Comparison of ENCODE assay signal across 14 mouse cellular contexts in genomic region chr13:19362358-19362757, GRCm38 (mm10). TPM values are rescaled to one million over a fixed set of nuclear protein-coding genes. Genes with fewer than 3 reads are reported as not detected.
A peak's percentile ranks its signal among the peaks of the same experiment; 100 is the strongest.
DNase-seq lines count a peak whose midpoint lies in the region; ATAC-seq and TF ChIP-seq lines count a peak whose summit lies in the region.
"Had no signal": no experiment of that assay in that cellular context is flagged by ENCODE, and none has a peak within 500 bp of the region (broad histone marks: within the 10 kb centered on the region; RNA-seq: fewer than 3 reads in every experiment).

No protein-coding gene starts in this region.

- TF ChIP-seq CTCF in layer of hippocampus, adult 2 months (conservative IDR thresholded peaks at IDR 0.05), result peak; percentile 68
- peak; percentile 20 for TF ChIP-seq CTCF in C2C12 (IDR thresholded peaks at IDR 0.05; ENCODE audit: control insufficient read depth, insufficient read depth, insufficient read length)
- peak; percentile 52; the same call in 1 of the 2 replicates for TF ChIP-seq CTCF in brain, embryonic 14.5 days (IDR thresholded peaks at IDR 0.05; ENCODE audit: borderline replicate concordance, extremely low read depth, insufficient read depth, insufficient read length)

- H3K27ac ChIP-seq in layer of hippocampus, adult 2 months, result no peak overlapping the region
- H3K27ac ChIP-seq: hindbrain, embryonic 14.5 days had no signal

- no peak for TF ChIP-seq POLR2A in brain, embryonic 14.5 days (IDR thresholded peaks at IDR 0.05; ENCODE audit: borderline replicate concordance, extremely low read depth, insufficient read depth, insufficient read length, poor library complexity, severe bottlenecking)

- ATAC-seq in megakaryocyte, adult 5-6 weeks (ENCODE audit: poor library complexity, severe bottlenecking), result no peak
- ATAC-seq: forebrain, embryonic 16.5 days had no signal

- peak; percentile 58 to 60 for DNase-seq in cerebellum, postnatal 10 days
- DNase-seq in cerebellum, adult 11-12 months, result no peak
- no peak for DNase-seq in layer of hippocampus, adult 2 months (ENCODE audit: low spot score in 2 of 2)
- no peak for DNase-seq in layer of hippocampus, adult 11-12 months (ENCODE audit: low spot score)
- DNase-seq in brain, embryonic 14.5 days (ENCODE audit: low read depth), result peak; percentile 45
- no peak for DNase-seq in spleen, adult 12 weeks (ENCODE audit: low spot score)
- DNase-seq: B cell, adult 2 months; layer of hippocampus, postnatal 36 days; right cerebral cortex, adult 18-20 months had no signal

- no peaks in the 10 kb centered on the region for H3K79me2 ChIP-seq in C2C12 (ENCODE audit: control insufficient read depth, insufficient read depth)

- H3K36me3 ChIP-seq in C2C12 (ENCODE audit: control insufficient read depth, insufficient read depth), result peaks cover 5% of the 10 kb centered on the region

- H3K79me3 ChIP-seq in C2C12 (ENCODE audit: low read depth), result no peaks in the 10 kb centered on the region

- no peak overlapping the region for H3K4me3 ChIP-seq in layer of hippocampus, adult 2 months
- no peak overlapping the region for H3K4me3 ChIP-seq in C2C12 (ENCODE audit: insufficient read depth, poor library complexity, severe bottlenecking)
- H3K4me3 ChIP-seq: myocyte had no signal

- no peaks in the 10 kb centered on the region for H3K27me3 ChIP-seq in C2C12 (ENCODE audit: control insufficient read depth, insufficient read depth, insufficient read length)

- no peak overlapping the region for H3ac ChIP-seq in C2C12 (ENCODE audit: control insufficient read depth, insufficient read length, low read depth)

TF ChIP-seq in C2C12, 6 proteins besides CTCF, POLR2A, EP300 and RAD21:
- TF ChIP-seq MAX (IDR thresholded peaks at IDR 0.05), result no peak
- TF ChIP-seq USF1 (IDR thresholded peaks at IDR 0.05; ENCODE audit: low read depth), result no peak
- no peak for TF ChIP-seq MYOG (IDR thresholded peaks at IDR 0.05; ENCODE audit: control insufficient read depth, extremely low read depth, insufficient read length)
- TF ChIP-seq CEBPB (IDR thresholded peaks at IDR 0.05; ENCODE audit: low read depth), result no peak
- TF ChIP-seq MYOD1 (IDR thresholded peaks at IDR 0.05; ENCODE audit: control insufficient read depth, insufficient read length, low read depth), result no peak
- TF ChIP-seq FOSL1 (IDR thresholded peaks at IDR 0.05; ENCODE audit: insufficient read depth, low read length, poor library complexity, severe bottlenecking), result no peak

RNA-seq across cellular contexts. Expression of gene Stard3nl, which starts 33.2 kb away (rescaled TPM):
- total RNA-seq in layer of hippocampus, adult 2 months (2021), result 10 to 100 TPM; 59.9 to 64.9 TPM
- polyA plus RNA-seq in C2C12 (2012; fragmentation: generic; extraction: Trizol), result 29.2 TPM
- 104 and 116 TPM in 2 replicates for polyA plus RNA-seq in brain, embryonic 14.5 days (2012; rRNA removed)
- total RNA-seq in megakaryocyte, adult 5-6 weeks (2015), result 109 and 113 TPM in 2 replicates
- total RNA-seq in megakaryocyte, adult 5-6 weeks (2017), result 65.5 and 72.3 TPM in 2 replicates

Comparison
In these comparisons a context has a peak if more than half of its experiments do, and no peak if none do; other contexts are left out.
1. DNase-seq: peak in cerebellum, postnatal 10 days (2 of 2) and brain, embryonic 14.5 days (single experiment); none in cerebellum, adult 11-12 months (single experiment), layer of hippocampus, adult 2 months (0 of 2), layer of hippocampus, adult 11-12 months (single experiment) and spleen, adult 12 weeks (single experiment).
2. Peak in every context shown above with its lines, with median percentiles within 50 percentile points of each other: CTCF ChIP-seq.